Mouse (Mus musculus) bone marrow macrophage, adult 2 months (primary cell): ENCODE data around the gene Plekhg1.
A peak's percentile ranks its signal among the peaks of the same experiment; 100 is the strongest.

Experiments
- CTCF ChIP-seq: IDR thresholded peaks from 2 replicates; pipeline ENCODE4 v1.5.1; 2012; ENCODE audit warnings: low read depth, mild to moderate bottlenecking, low read length, moderate library complexity
- POLR2A ChIP-seq: IDR thresholded peaks from 2 replicates; pipeline ENCODE4 v1.6.1; 2012; ENCODE audit warnings: mild to moderate bottlenecking, low read depth, low read length, borderline replicate concordance

GRCm38 (mm10) chr10:3995277-3995676 is 255.1 kb downstream of the Plekhg1 start:
- 0 out of 2 replicates have a peak, but pooled peaks have one; percentile 25 for TF ChIP-seq CTCF
- TF ChIP-seq POLR2A: no peak
